Mouse (Mus musculus) heart, embryonic 14.5 days (tissue): ENCODE results near the gene Gpatch8. TPM values are rescaled to one million over a fixed set of nuclear protein-coding genes. Genes with fewer than 3 reads are reported as not detected.

Experiments used
- ATAC-seq: fragments of 200-750 bp; cut with Nextera tagmentation; 2 replicates; pipeline ENCODE4 v1.8.0; 2017; ENCODE audit warnings: low read depth, moderate TSS enrichment; ENCODE audit not compliant: insufficient number of reproducible peaks, insufficient read depth, low FRiP score
- H3K27ac ChIP-seq, 2 experiments: fragments of 200-500 bp in 1 of 2; fragments of 300-500 bp in 1 of 2; sonication (generic) in 1 of 2; replicated peaks in 1 of 2; 2 replicates each; pipeline ENCODE4 v1.5.1; 2012 to 2014; ENCODE audit warnings: low read depth in 2 of 2, low read length in 2 of 2, control low read depth in 1 of 2, mild to moderate bottlenecking in 1 of 2, mixed read lengths in 1 of 2; ENCODE audit not compliant: control insufficient read depth in 1 of 2, insufficient read depth in 1 of 2
- H3K27me3 ChIP-seq: fragments of 300-500 bp; sonication (generic); 2 replicates; pipeline ENCODE4 v1.6.1; 2014; ENCODE audit warnings: mild to moderate bottlenecking, low read length, control low read depth; ENCODE audit not compliant: control insufficient read depth, insufficient read depth
- H3K36me3 ChIP-seq: fragments of 300-500 bp; sonication (generic); 2 replicates; pipeline ENCODE4 v1.6.1; 2014; ENCODE audit warnings: mild to moderate bottlenecking, control low read depth, low read length, mixed read lengths; ENCODE audit not compliant: control insufficient read depth, insufficient read depth
- H3K4me1 ChIP-seq, 2 experiments: fragments of 200-500 bp in 1 of 2; fragments of 300-500 bp in 1 of 2; sonication (generic) in 1 of 2; 2 replicates each; pipeline ENCODE4 v1.6.1; 2012 to 2014; ENCODE audit warnings: low read length in 2 of 2, control low read depth in 1 of 2, mixed read lengths in 1 of 2; ENCODE audit not compliant: control insufficient read depth in 2 of 2, insufficient read depth in 2 of 2
- H3K4me2 ChIP-seq: fragments of 300-500 bp; sonication (generic); 2 replicates; pipeline ENCODE4 v1.6.1; 2014; ENCODE audit warnings: mild to moderate bottlenecking, low read length
- H3K4me3 ChIP-seq, 2 experiments: fragments of 200-500 bp in 1 of 2; fragments of 300-500 bp in 1 of 2; sonication (generic) in 1 of 2; 2 replicates each; pipeline ENCODE4 v1.5.1; 2012 to 2014; ENCODE audit warnings: low read length in 2 of 2, mild to moderate bottlenecking in 2 of 2, control low read depth in 1 of 2, low read depth in 1 of 2, moderate library complexity in 1 of 2; ENCODE audit not compliant: control insufficient read depth in 1 of 2, insufficient read depth in 1 of 2
- H3K9ac ChIP-seq: fragments of 300-500 bp; sonication (generic); 2 replicates; pipeline ENCODE4 v1.6.1; 2014; ENCODE audit warnings: mild to moderate bottlenecking, low read length
- H3K9me3 ChIP-seq: fragments of 300-500 bp; sonication (generic); 2 replicates; pipeline ENCODE4 v1.6.1; 2016; ENCODE audit warnings: low read length, control low read depth; ENCODE audit not compliant: control insufficient read depth
- WGBS: fragments of 180-500 bp; shearing (Covaris S2); extraction: QIAGEN DNeasy Blood & Tissue Kit; methylation state at CpG from one replicate; pipeline ENCODE4 v1.1.7; 2014; 5-methylcytosine and 5-hydroxymethylcytosine counted together
- polyA plus RNA-seq: library from polyadenylated mRNA; unstranded; fragments of >200 nt; fragmentation: Nextera tagmentation; extraction: Ambion mirVana; gene quantifications from 2 replicates; pipeline ENCODE4 v1.2.1, GENCODE M21; 2014

The Gpatch8 gene
- polyA plus RNA-seq, 1 experiment from 2014 or later: 30.7 TPM

DNA sequence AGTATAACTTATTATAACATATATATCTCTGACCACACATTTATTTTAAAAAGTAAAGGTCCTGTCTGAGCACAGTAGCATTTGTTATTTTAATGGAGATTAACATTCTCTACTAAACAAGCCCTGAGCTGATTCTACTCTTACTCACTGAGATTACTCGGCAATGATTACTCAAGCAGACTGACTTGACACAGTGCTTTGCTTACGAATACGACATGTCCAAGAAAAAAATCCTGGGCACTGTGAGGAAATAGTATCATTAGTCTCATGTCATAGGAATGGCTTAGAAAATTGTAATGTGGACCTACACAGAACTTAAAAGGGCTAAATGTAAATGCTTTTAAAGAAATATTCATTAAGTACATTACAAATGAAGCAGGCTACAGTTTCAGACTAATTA lies 20.0 kb downstream of the Gpatch8 start:
- Histone ChIP-seq H3K9ac (no peak overlapping the region), H3K36me3 (peaks cover 35% of the 10 kb centered on the region), H3K4me3 (no peak overlapping the region), H3K27ac (no peak overlapping the region), H3K4me2 (no peak overlapping the region), H3K27me3 (no peaks in the 10 kb centered on the region), H3K4me1 (peaks cover 0 to 12% of the 10 kb centered on the region in 2 experiments; a peak in 2 of 4 replicates), H3K9me3 (no peaks in the 10 kb centered on the region)
- 69% methylated on average over 3 of the region's 3 CpGs for WGBS
- no peak for ATAC-seq

- H3K27ac ChIP-seq: no peak overlapping the region
- peaks cover 0 to 15% of the 10 kb centered on the region in 2 experiments; a peak in 2 of 4 replicates for H3K4me1 ChIP-seq
- no peaks in the 10 kb centered on the region for H3K27me3 ChIP-seq
- WGBS: 79% methylated on average over 2 of the region's 2 CpGs
- ATAC-seq: no peak
- peaks cover 32% of the 10 kb centered on the region for H3K36me3 ChIP-seq
- no peak overlapping the region for H3K4me3 ChIP-seq
- no peak overlapping the region for H3K9ac ChIP-seq
- no peaks in the 10 kb centered on the region for H3K9me3 ChIP-seq
- H3K4me2 ChIP-seq: no peak overlapping the region
Observed at GRCm38 (mm10) chr11:102534078-102534477, 22.1 kb downstream of the Gpatch8 start.

GRCm38 (mm10) chr11:102531425-102531824 lies 24.8 kb downstream of the Gpatch8 start:
- no peak for ATAC-seq
- WGBS: 28% methylated on average over 5 of the region's 5 CpGs

DNA sequence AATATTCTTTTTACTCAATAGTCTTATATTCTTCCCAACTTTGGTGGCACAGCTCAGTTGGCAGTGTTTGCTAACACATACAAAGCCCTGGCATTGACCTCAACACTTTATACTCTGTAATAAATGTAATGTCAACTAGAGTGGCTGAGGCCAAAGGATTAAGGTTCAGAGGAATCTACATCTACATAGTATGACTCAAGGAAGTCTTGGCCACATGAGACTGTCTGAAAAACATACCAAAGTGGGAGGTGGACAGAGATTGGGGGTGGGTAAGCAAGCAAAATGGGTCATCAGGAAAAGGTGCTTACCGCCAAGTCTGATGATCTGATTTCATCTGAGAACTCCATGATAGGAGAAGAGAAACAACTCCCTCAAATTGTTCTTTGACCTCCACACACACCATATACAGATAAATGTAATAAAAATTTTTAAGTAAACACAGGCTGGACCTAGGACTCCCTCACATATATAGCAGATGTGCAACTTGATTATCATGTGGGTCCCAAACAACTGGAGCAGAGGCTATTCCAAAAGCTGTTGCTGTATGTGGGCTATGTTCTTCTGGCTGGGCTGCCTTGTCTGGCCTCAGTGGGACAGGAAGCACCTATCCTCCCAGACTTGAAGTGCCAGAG lies 41.3 kb downstream of the Gpatch8 start:
- Histone ChIP-seq H3K4me2 (no peak overlapping the region), H3K4me1 (no peaks in the 10 kb centered on the region), H3K27ac (no peak overlapping the region), H3K27me3 (no peaks in the 10 kb centered on the region), H3K4me3 (no peak overlapping the region), H3K36me3 (peaks cover 49% of the 10 kb centered on the region), H3K9me3 (no peaks in the 10 kb centered on the region), H3K9ac (no peak overlapping the region)
- 100% methylated on average over 1 of the region's 1 CpGs for WGBS
- ATAC-seq: no peak

More at GRCm38 (mm10) chr11:102531425-102531824, 24.8 kb downstream of the Gpatch8 start:
- no peaks in the 10 kb centered on the region for H3K9me3 ChIP-seq
- H3K9ac ChIP-seq: no peak overlapping the region
- no peaks in the 10 kb centered on the region for H3K27me3 ChIP-seq
- peaks cover 21% of the 10 kb centered on the region for H3K36me3 ChIP-seq
- peak overlapping the region; percentile 32 to 50 for H3K27ac ChIP-seq
- no peak overlapping the region for H3K4me2 ChIP-seq
- peaks cover 0 to 11% of the 10 kb centered on the region in 2 experiments; a peak in 2 of 4 replicates for H3K4me1 ChIP-seq
- no peak overlapping the region for H3K4me3 ChIP-seq

DNA sequence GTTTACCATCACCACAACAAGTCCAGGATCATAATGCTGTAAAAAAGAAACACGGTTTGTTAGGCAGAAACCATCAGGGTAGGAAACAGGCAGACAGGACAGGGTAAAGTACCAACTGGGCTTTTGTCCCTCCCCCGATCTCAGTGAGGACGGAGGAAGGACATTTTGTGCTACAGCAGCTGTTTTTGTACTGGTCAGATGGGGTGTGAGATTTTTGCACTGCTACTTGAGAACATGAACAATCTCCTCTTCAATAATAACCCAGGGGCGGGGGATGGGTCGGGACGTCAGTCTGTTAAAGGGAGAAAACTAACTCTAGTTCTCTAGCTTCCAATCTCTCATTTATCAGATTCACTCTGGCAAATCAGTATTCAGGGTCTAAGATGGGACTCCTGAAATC lies 46.0 kb downstream of the Gpatch8 start:
- Histone ChIP-seq H3K4me1 (no peaks in the 10 kb centered on the region), H3K9me3 (no peaks in the 10 kb centered on the region), H3K9ac (no peak overlapping the region), H3K4me3 (no peak overlapping the region), H3K36me3 (peaks cover 54% of the 10 kb centered on the region), H3K4me2 (no peak overlapping the region), H3K27me3 (no peaks in the 10 kb centered on the region), H3K27ac (no peak overlapping the region)
- WGBS: 63% methylated on average over 6 of the region's 6 CpGs
- no peak for ATAC-seq

GRCm38 (mm10) chr11:102496732-102497131 lies 59.5 kb downstream of the Gpatch8 start:
- H3K36me3 ChIP-seq: peaks cover 57% of the 10 kb centered on the region
- WGBS: 70% methylated on average over 2 of the region's 2 CpGs
- no peak overlapping the region for H3K9ac ChIP-seq
- no peak overlapping the region for H3K4me2 ChIP-seq
- H3K4me3 ChIP-seq: no peak overlapping the region
- H3K27ac ChIP-seq: no peak overlapping the region
- H3K9me3 ChIP-seq: no peaks in the 10 kb centered on the region
- ATAC-seq: no peak
- peaks cover 10 to 16% of the 10 kb centered on the region in 2 experiments for H3K4me1 ChIP-seq
- H3K27me3 ChIP-seq: no peaks in the 10 kb centered on the region

GRCm38 (mm10) chr11:102496206-102496605 lies 60.0 kb downstream of the Gpatch8 start:
- H3K27ac ChIP-seq: no peak overlapping the region
- peaks cover 52% of the 10 kb centered on the region for H3K36me3 ChIP-seq
- no peak overlapping the region for H3K4me3 ChIP-seq
- H3K27me3 ChIP-seq: no peaks in the 10 kb centered on the region
- WGBS: 86% methylated on average over 2 of the region's 2 CpGs
- H3K4me2 ChIP-seq: no peak overlapping the region
- H3K9ac ChIP-seq: no peak overlapping the region
- ATAC-seq: no peak
- H3K4me1 ChIP-seq: peaks cover 10 to 16% of the 10 kb centered on the region in 2 experiments
- H3K9me3 ChIP-seq: no peaks in the 10 kb centered on the region

DNA sequence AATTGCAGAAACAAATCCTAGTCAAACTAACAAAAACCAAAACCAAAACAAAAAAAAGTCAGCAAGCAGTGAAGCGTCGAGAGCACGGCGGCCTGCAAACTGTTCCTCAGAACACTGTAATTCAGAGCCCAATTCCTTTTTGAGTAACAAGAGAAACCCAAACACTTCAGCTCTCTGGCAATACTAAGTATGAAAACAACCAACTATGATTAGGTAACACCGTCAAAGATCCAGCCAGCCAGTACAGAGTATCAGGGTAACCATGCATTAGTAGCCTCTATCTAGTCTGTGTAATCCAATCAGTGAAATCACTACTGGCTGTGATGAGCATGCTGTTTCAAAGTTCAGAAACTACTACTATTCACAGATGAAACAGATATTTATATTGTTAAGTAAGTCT lies 60.5 kb downstream of the Gpatch8 start:
- no peak for ATAC-seq
- Histone ChIP-seq H3K4me3 (no peak overlapping the region), H3K9me3 (no peaks in the 10 kb centered on the region), H3K36me3 (peaks cover 48% of the 10 kb centered on the region), H3K9ac (no peak overlapping the region), H3K4me2 (no peak overlapping the region), H3K4me1 (peaks cover 10 to 16% of the 10 kb centered on the region in 2 experiments), H3K27ac (no peak overlapping the region), H3K27me3 (no peaks in the 10 kb centered on the region)
- WGBS: 95% methylated on average over 5 of the region's 5 CpGs
